Mouse (Mus musculus): Measurements from ENCODE around the gene Ctnnbl1. TPM values are rescaled to one million over a fixed set of nuclear protein-coding genes. Genes with fewer than 3 reads are reported as not detected.

Ctnnbl1 gene
- total RNA-seq, 2 experiments from 2014 or later = 8.8 to 9.7 TPM

DNA sequence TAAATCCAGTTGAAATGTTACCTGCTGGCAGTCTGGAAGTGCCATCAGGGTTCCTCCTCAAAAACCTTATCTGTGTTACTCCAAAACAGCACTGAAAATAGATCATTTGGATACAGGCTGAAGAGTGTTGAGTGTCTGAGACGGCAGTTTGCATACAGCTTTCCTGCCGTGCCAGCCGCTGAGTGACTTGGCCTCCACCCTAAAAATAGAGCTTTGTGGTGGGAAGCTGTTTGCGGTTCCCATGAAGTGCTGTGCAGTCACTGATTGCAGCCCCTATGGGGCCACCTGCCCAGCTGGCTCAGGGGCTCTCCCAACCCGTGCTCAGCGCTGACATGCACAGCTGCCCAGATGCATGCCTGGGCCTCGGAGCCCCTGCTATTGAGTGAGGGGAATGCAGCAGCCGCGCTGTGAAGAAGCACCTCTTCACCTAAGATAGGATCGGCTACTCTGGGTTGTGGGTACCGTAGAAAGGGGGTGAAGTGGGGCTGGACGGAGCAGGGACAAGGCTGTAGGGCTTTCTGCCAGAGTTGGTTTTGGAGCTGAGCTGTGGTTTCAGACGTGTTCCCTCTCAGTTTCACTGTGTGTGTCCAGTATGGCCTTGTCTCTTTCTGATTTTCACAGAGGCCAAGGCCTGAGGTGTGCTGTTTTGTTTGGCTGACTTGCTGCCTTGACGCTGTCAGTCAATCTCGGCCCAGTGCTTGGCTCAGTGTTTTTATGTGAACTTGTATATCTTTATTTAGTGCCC lies 81.5 kb downstream of the Ctnnbl1 start:
- no peak for DNase-seq (ENCODE audit: low spot score)

- DNase-seq (ENCODE audit: low spot score) = no peak
Measured at GRCm38 (mm10) chr2:157819401-157819800, 82.2 kb downstream of the Ctnnbl1 start.

GRCm38 (mm10) chr2:157821259-157821658 lies 84.1 kb downstream of the Ctnnbl1 start:
- no peak for DNase-seq (ENCODE audit: low spot score)

- DNase-seq (ENCODE audit: low spot score) = peak; percentile 34
Measured at GRCm38 (mm10) chr2:157823456-157823855, 86.3 kb downstream of the Ctnnbl1 start.

DNA sequence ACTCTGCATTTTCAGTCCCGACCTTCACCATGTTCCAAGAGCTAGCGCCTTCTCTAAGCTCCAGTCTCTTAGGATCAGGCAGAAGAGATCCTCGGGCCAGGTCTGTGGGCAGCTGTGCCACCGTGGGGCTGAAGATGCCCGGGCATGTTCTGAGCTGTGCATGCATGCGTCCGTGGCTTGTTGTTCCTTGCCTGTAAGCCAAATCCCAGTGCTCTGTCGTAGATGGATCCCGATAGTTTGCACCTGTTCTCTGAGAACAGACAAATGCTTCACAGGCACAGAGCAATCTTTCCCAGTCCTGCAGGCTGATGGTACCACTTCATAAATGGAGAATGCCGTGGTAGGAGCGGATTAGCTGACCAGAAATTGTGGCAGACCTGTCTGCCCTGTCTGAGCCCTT lies 87.0 kb downstream of the Ctnnbl1 start:
- no peak for DNase-seq (ENCODE audit: low spot score)

- DNase-seq (ENCODE audit: low spot score) = no peak
Measured at GRCm38 (mm10) chr2:157830101-157830500, 92.9 kb downstream of the Ctnnbl1 start.

DNA sequence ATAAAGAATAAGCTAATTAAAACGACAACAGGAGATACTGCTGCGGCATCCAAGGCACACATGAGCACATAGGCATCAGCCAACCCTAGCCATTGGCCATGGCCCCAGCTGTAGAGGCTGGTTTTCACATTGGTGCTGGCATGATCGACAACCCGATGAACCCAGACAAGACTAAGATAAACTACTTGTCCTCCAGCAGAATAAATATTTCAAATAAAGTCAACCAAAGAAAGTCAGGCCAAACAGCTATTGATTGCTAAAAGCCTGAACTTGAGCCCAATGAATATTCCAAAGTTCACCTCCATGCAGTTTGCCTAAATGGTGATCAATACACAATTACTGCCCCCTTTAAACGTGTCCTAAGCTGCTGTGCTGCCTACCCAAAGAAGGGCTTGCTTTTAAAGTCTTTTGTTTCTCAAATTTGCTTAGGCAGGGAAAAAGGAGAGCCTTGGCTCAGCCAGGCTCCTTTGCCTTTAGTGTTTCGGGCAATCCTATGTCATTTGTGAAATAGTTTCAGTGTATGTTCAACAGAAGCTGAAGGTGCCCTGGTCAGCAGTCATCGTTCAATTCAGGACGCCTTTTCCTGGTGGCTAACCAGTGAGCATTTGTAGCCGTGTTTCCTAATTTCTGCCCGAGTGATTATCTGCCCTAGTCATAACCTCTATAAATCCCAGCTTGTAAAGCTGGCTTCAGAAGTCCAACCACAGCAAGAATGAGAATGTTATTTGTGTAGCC lies 93.6 kb downstream of the Ctnnbl1 start:
- DNase-seq (ENCODE audit: low spot score) = no peak

DNA sequence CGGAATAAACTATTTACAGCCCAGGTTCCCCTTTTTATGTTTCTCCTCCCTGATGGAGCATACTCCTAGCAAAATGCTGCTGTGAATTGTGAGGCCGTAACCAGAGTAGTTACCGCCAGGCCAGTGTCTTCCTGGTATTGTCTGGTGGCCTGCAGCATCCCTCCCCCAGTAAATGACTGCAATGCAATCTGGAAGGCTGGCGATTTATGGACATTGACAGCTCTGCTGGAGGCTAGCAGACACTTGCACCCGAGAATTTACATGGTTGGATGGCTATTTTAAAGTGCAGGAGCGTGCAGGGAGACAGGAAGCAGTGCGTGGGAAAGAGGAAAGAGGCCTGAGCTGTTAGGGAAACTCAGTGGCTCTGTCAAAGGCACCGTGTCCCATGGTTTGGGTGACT lies 99.8 kb downstream of the Ctnnbl1 start:
- DNase-seq (ENCODE audit: low spot score) = no peak

GRCm38 (mm10) chr2:157838206-157838923 lies 101.2 kb downstream of the Ctnnbl1 start:
- no peak for DNase-seq (ENCODE audit: low spot score)

DNA sequence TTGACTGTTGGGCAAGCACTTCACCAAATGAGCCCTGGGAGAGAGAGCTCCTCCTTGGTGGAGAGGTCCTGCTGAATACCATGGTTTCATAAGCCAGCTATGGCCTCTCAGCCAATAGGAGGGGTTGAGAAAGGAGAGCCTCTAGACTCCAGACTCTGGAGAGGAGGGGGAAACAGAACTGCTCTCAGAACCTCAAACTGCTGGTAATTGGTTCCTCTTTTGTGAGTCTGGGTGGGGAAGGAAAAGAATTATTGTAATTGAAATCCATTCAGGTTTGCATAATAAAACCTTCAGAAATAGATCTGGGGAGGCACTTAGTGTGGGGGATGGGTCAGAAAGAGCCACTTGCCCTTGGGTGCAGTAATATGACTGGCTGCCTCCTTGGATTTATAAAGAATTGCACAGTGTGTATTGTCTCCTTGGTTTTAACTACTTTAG lies 103.5 kb downstream of the Ctnnbl1 start:
- DNase-seq (ENCODE audit: low spot score) = no peak

- DNase-seq (ENCODE audit: low spot score) = no peak
Measured at GRCm38 (mm10) chr2:157841121-157841520, 103.9 kb downstream of the Ctnnbl1 start.

DNA sequence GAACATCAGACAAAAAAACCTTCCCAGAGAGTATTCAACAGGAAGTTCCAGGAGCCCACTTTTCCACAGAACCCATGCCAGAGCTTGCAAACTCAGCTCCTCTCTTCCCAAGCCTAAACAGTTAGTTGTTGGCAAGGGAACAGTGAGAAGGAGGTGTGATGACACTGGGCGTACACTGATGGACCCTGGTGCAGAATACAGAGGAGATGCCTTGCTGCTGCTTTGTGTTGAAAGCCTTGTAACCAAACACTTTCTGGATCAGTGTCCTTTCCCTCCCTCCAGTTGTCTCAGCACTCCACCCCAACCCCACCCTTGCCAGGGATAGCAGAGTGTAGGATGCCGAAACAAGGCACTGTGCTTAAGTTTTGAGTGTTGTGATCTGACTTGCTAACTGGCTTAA lies 107.5 kb downstream of the Ctnnbl1 start:
- DNase-seq (ENCODE audit: low spot score) = no peak

DNA sequence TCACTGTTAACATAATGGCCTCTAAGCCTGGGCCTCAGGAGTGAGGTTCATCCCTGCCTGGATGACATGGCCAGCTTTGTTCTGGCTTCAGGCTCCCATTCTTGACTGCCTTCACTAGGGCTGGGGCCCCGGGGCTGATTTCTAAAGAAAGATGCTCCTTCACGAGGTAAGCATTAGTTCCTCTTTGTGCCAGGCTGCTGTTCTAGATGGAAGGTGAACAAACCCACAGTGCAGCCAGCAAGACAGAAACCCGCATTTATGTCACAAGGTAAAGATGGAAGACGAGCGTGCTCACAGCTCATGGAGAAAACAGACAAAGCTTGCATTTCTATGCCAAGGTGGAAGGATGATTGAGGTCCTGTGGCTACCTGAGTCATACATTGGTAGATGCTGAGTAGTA lies 108.6 kb downstream of the Ctnnbl1 start:
- DNase-seq (ENCODE audit: low spot score) = no peak

DNA sequence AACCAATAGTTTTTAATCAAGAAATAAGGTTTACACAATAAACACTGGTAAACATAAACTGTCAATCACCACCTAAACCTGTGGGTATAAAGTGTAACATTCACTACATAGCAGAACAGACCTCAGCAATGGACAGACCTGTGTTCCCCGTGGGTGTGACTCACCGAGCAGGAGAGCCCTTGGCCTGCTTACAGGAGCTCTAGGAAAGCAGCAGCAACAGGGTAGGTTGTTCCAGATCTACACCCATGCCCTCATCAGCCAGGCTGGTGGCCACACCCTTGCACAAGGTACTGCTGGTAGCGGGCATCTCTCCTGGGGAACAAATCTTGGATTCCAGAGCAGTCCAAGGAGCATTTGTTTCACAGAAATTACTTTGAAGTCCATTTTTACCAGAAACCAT lies 115.9 kb downstream of the Ctnnbl1 start:
- DNase-seq (ENCODE audit: low spot score) = no peak

- no peak for DNase-seq (ENCODE audit: low spot score)
Measured at GRCm38 (mm10) chr2:157855814-157856213, 118.6 kb downstream of the Ctnnbl1 start.

GRCm38 (mm10) chr2:157857496-157857895 lies 120.3 kb downstream of the Ctnnbl1 start:
- DNase-seq (ENCODE audit: low spot score) = no peak

DNA sequence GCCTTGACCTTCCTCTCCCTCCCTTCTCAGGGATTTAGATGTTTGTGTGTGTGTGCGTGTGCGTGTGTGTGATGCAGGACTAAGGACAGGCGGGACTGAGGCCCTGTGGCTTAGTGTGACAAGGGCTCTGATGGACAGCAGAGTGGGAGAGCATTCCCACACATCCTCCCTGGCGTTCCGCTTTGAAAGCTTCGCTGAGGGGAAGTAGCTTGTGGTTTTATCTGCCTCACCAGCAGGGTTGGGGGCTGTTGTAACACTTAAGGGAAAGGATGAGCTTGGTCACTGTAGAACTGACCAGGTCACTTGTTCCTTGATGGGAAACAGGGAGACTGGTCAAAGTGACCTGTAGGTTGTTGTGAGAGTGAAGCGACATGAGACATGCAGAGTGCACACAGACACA lies 121.1 kb downstream of the Ctnnbl1 start:
- no peak for DNase-seq (ENCODE audit: low spot score)

GRCm38 (mm10) chr2:157859046-157859701 lies 122.0 kb downstream of the Ctnnbl1 start:
- DNase-seq (ENCODE audit: low spot score) = no peak

DNA sequence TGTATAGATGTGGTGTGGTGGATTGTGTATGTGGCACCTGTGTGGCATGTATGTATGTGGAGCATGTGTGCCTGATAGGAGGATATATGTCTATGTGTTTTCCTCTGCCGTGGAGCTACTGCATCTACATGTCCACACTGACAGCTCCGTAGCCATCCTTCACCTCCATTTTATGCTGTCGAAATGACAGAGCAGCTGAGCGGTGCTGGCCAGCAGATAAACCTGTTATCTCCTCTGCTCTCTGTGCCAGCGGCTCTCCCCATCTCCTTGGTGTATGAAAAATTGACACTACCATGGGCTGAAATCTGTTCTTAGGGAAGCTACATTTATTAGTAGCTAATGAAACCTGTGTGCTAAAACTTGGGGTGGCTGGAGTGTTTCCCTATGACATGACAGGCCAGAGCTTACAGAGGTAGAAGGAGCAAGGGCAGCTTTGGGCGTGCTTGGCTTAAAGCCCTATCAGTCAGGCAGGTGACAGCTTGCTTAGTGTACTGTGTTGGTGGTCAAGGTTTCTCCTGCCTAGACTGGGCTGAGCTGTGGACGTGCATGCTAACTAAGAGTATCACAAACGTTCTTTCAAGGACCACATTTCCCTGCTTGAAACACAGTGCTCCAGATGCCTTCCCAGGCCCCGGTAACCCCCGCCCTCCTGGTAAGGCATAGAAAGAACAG lies 124.2 kb downstream of the Ctnnbl1 start:
- no peak for DNase-seq (ENCODE audit: low spot score)

DNA sequence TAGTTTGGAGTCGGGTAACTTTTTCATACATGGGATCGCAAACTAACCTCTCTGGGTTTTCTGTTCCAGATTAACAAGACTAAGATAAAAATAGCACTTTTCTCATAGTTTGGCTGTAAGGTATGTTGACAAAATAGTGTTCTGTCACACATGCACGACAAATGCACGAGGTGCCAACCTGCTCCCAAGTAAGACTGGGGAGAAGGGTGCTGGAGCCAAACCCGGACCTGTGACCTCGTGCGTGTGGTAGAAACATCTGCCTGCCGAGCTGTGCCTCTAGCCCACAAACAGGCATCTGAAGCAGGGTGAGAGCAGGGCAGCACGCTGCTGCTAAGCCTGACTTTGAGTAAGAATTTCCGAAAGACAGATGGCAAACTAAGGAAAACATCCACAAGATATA lies 125.1 kb downstream of the Ctnnbl1 start:
- peak; percentile 81 for DNase-seq (ENCODE audit: low spot score)

- no peak for DNase-seq (ENCODE audit: low spot score)
Measured at GRCm38 (mm10) chr2:157867126-157867525, 129.9 kb downstream of the Ctnnbl1 start.

Measured in gastrocnemius, adult 18-20 months (tissue).